Mouse (Mus musculus) fat pad, adult 2 months (tissue): ENCODE results near the gene Ltbp1.

Experiments
- DNase-seq: peaks from one replicate; pipeline ENCODE4 v3.0.0-alpha.2; 2011; ENCODE audit warnings: low read depth, low spot score; ENCODE audit errors: extremely low read depth

The Ltbp1 gene

DNA sequence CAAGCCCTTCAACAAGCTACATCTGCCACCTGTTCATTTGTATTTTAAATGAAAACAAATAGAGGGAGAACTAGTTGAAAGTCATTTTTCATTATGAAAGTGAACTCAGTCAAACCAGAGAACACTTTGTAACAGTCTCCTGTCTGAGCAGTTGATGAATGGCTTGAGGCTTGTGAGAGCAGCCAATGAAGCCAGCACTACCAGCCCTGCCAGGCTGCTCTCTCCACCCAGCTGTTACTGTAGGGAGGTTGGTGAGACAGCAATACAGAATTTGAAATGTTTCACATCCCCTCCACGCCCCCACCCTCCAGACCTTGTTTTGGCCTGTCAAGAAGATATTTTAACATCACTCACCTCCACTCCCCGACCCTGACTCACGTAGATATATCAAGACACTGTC is 411.5 kb downstream of the Ltbp1 start:
- DNase-seq = no peak

DNA sequence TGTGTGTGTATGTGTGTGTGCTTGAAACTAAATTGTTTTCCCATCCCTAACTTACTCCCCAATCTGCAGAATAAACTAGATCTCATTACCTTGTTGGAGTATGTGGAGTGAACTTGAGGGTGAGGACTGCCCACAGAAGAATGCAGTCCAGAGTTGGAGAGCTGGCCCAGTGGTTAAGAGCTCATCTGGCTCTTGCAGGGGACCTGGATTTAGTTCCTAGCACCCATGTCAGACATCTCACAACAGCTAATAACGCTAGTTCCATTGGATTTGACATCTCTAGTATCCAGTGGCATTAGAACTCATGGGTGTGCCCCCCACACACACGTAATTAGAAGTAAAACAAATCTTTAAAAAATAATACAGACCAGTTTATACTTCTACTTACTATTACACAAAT is 428.8 kb downstream of the Ltbp1 start:
- DNase-seq = no peak

DNA sequence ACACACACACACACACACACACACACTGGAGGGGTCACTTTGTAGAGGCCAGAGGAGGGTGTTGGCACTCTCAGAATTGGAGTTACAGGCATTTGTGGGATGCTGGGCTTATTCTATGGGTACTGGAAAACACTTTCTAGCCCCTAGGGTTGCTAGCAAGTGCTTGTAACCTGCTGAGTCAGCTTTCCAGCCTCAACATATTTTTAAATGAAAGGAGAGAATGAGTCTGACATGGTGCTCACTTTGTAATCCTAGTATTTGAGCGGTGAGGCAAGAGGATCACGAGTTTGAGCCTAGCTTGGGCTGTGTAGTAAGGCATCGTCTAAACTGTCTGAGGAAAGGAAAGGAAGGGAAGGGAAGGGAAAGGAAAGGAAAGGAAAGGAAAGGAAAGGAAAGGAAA is 429.5 kb downstream of the Ltbp1 start:
- no peak for DNase-seq

DNA sequence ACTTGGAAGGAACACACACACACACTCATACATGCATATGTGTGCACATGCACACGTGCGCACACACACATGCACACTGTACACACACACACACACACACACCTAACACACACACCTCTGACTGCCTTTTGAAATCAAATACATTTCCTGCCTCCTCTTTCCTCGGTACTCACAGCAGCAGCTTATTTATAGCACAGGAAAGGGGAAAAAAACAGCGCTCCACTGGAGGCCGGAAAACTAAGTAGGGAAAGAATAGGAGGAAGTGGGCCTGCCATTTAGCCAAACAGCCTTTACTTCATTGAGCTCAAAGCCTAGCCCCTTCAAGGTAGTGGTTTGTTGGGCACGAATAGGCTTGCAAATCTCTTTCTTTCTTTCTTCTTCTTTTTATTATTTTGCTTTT is 430.2 kb downstream of the Ltbp1 start, which contains the start of gene Rasgrp3:
Gene Rasgrp3, plus strand, starts transcription at position 298 of the 400 bp plus-strand sequence.
- no peak for DNase-seq

DNA sequence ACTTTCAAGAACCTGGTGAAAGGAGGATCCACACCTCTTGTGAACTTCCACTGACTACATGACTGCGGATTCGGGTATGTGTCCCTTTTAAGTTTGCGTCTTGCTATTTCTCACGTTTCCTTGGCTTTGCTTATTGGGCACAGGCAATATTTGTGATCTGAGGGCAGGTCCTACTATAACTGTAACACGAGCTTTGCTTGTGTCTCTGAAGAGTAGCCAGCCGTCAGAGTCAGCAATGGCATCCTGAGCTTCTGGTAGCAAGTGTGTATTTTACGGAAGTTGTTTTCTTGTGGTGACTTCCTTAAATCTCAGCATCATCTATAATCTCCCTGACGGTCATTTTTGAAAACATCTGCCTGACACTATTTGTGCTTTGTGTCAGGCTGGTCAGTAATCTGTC is 430.7 kb downstream of the Ltbp1 start:
- DNase-seq = no peak

DNA sequence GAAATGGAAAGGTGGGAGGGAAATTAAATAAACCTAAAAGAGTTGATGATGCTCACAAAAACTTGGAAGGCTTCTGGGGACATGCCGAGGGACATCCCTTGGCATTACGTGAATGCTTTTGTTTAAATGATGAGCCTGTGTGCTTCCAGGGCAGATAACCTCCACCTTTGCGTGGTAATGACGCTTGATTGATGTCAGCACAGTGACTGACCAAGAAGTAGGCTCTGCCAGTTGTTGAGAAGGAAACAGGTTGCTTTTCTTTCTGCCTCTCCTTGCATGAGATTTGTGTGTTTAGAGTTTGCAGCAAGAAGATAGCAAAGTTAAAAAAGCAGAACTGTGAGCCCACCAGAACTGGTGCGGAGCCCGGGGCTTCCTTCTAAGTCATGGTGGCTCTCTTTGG is 431.5 kb downstream of the Ltbp1 start:
- no peak for DNase-seq

DNA sequence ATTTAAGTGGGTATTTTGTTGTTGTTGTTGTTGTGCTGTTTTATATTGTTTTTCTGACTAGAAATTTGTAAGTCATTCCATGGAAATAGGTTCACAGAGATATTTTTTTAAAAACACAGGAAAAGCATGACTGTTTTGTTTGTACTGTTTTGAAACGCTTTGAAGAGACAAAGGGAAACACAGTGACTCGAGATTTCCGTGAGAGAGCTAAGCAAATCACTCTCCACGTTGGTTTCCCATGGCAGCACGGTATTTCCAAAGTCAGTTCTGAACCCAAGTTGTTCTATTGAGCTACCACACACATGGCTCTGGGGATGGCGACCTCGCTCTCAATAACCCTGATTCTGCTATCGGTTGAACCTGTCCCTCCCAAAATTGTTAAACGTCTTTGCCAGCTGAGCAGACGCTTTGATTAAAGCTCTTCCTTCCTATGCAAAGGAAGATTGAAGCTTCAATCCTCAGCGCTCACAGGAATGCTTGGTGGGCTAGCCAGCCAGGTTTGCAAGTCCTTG is 431.9 kb downstream of the Ltbp1 start:
- DNase-seq = no peak

DNA sequence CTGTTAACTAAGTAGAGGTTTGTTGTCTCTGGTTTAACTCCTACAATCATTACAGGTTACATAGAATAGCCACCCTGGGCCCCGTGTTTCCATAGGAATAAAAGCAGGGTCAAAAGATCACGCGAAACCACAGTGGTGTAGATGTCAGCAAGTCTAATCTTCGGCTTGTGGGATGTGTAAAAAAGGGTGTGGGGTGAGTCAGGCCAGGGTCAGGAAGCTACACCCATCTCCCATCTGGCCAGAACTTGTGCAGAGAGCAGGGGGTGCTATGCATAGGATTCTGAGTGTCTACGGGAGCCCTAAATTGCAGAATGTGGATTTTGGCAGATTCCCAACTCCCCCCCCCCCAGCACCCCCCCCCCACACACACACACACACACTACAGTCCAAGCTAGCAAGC is 432.8 kb downstream of the Ltbp1 start:
- no peak for DNase-seq

DNA sequence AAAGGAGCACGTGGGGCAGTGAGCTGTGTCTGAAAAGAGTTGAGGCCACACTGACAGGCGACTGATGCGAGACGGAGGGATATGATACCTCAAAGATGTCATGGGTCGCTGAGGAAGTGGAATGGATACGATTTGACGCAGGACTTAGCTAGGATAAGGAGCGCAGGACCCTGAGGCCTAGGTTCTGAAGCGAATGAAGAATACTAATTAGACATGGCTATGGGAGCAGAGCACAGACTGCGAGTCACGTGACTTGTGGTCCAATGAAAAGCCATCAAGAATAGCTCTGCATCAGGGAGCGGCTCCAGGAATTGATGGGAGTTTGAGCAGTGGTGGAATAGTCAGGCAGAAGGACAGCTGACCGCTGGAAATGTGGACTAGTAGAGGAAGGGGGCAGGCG is 433.7 kb downstream of the Ltbp1 start:
- no peak for DNase-seq

DNA sequence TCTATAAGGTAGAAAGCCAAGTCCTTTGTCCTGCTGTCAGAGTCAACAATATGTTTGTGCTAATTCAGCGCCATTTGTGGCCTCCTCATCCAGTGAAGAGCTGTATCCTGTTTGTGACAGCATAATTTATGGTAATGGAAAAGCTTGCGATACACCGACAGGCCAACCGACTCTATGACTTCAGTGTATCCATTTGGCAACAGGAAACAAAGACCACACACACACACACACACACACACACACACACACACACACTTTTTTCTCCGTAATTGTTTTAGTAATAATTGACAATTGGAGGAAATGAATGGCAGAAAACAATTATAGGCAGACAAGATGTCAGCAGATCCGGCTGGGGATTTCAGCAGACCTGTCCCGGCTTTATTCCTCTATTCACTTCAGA is 435.3 kb downstream of the Ltbp1 start:
- DNase-seq = no peak

DNA sequence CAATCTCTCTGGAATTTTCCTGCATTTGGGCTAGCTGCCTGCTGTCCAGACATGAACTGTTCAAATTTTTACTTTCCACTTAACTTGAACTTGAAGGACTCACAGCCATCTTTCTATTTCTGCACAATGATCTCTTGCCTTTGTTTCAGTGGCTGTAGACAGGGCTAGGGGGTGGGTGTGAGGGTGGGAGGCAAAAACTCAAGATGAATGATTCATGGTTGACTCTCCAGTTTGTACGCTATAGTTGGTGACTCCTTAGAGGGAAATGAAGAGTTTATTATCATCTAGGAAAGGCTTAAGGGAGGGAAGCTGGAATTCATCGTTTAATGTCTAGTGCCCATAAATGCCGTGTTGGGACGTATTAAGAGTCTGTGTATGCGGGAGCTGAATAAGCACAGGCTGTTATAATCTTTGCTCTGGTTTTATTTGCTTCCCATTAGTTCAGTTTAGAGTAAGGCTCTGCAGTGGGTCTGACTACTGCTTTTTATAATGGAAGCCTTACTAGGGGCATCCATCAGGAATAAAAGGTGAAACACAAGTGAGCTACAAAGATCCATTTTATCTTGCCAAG is 436.0 kb downstream of the Ltbp1 start:
- DNase-seq = no peak
